Mouse (Mus musculus): ENCODE data around the gene Fam83e.

The Fam83e gene

GRCm38 (mm10) chr7:45702316-45702715, 18.7 kb upstream of the Fam83e start:
- no peak for DNase-seq (ENCODE audit: low spot score)

GRCm38 (mm10) chr7:45702809-45703520, 18.0 kb upstream of the Fam83e start:
- no peak for DNase-seq (ENCODE audit: low spot score)

- DNase-seq (ENCODE audit: low spot score) = no peak
Observed at GRCm38 (mm10) chr7:45703521-45704033, 17.4 kb upstream of the Fam83e start.

GRCm38 (mm10) chr7:45704046-45704559, 16.9 kb upstream of the Fam83e start:
- peak; percentile 88 for DNase-seq (ENCODE audit: low spot score)

- DNase-seq (ENCODE audit: low spot score) = peak; percentile 98
Observed at GRCm38 (mm10) chr7:45704730-45705442, 16.1 kb upstream of the Fam83e start, which contains the start of gene Dbp. TSS of gene Dbp (plus strand) at chr7:45705088.

- DNase-seq (ENCODE audit: low spot score) = no peak
Observed at GRCm38 (mm10) chr7:45705443-45705864, 15.6 kb upstream of the Fam83e start.

- DNase-seq (ENCODE audit: low spot score) = no peak
Observed at GRCm38 (mm10) chr7:45705873-45706281, 15.1 kb upstream of the Fam83e start.

- DNase-seq (ENCODE audit: low spot score) = peak; percentile 75
Observed at GRCm38 (mm10) chr7:45706721-45707241, 14.2 kb upstream of the Fam83e start.

GRCm38 (mm10) chr7:45707375-45707967, 13.5 kb upstream of the Fam83e start:
- peak; percentile 88 for DNase-seq (ENCODE audit: low spot score)

- DNase-seq (ENCODE audit: low spot score) = no peak
Observed at GRCm38 (mm10) chr7:45708221-45708761, 12.7 kb upstream of the Fam83e start.

- no peak for DNase-seq (ENCODE audit: low spot score)
Observed at GRCm38 (mm10) chr7:45709036-45709435, 12.0 kb upstream of the Fam83e start.

- no peak for DNase-seq (ENCODE audit: low spot score)
Observed at GRCm38 (mm10) chr7:45709677-45710355, 11.2 kb upstream of the Fam83e start.

- no peak for DNase-seq (ENCODE audit: low spot score)
Observed at GRCm38 (mm10) chr7:45710477-45711191, 10.4 kb upstream of the Fam83e start.

- no peak for DNase-seq (ENCODE audit: low spot score)
Observed at GRCm38 (mm10) chr7:45711316-45712021, 9.5 kb upstream of the Fam83e start.

GRCm38 (mm10) chr7:45712022-45712757, 8.8 kb upstream of the Fam83e start:
- DNase-seq (ENCODE audit: low spot score) = no peak

- DNase-seq (ENCODE audit: low spot score) = no peak
Observed at GRCm38 (mm10) chr7:45713396-45713795, 7.6 kb upstream of the Fam83e start.

GRCm38 (mm10) chr7:45713881-45714520, 7.0 kb upstream of the Fam83e start:
- DNase-seq (ENCODE audit: low spot score) = no peak

- no peak for DNase-seq (ENCODE audit: low spot score)
Observed at GRCm38 (mm10) chr7:45714630-45715089, 6.4 kb upstream of the Fam83e start.
